Mouse (Mus musculus) olfactory bulb, adult 2 months (tissue): ENCODE results near the gene Nmrk1. TPM values are rescaled to one million over a fixed set of nuclear protein-coding genes. Genes with fewer than 3 reads are reported as not detected.
A peak's percentile ranks its signal among the peaks of the same experiment; 100 is the strongest.
"Not testable (repeated sequence)": the region's sequence is repeated elsewhere in the genome, so short reads cannot be mapped to it uniquely, and the experiment has no call there.

Source experiments
- H3K27ac ChIP-seq: fragments of 200-500 bp; 2 replicates; pipeline ENCODE4 v1.5.1; 2012; ENCODE audit warnings: low read depth, low read length; ENCODE audit not compliant: insufficient read depth
- H3K4me1 ChIP-seq: fragments of 200-500 bp; 2 replicates; pipeline ENCODE4 v1.6.1; 2012; ENCODE audit warnings: low read length; ENCODE audit not compliant: control insufficient read depth, insufficient read depth
- H3K4me3 ChIP-seq: fragments of 200-500 bp; 2 replicates; pipeline ENCODE4 v1.5.1; 2012; ENCODE audit warnings: mild to moderate bottlenecking, low read depth, low read length, moderate library complexity; ENCODE audit not compliant: insufficient read depth
- CTCF ChIP-seq: fragments of 200-500 bp; IDR thresholded peaks from 2 replicates; pipeline ENCODE4 v1.5.1; 2012; ENCODE audit warnings: low read depth, mild to moderate bottlenecking, low read length, moderate library complexity; ENCODE audit not compliant: insufficient read depth
- POLR2A ChIP-seq: fragments of 200-500 bp; IDR thresholded peaks from 2 replicates; pipeline ENCODE4 v1.6.1; 2012; ENCODE audit warnings: mild to moderate bottlenecking, low read depth, low read length, moderate library complexity; ENCODE audit not compliant: insufficient read depth
- WGBS: fragments of 180-500 bp; shearing (Covaris S2); methylation state at CpG from one replicate; pipeline ENCODE4 v1.1.7; 2018; 5-methylcytosine and 5-hydroxymethylcytosine counted together
- polyA plus RNA-seq: library from polyadenylated mRNA; stranded (reverse); fragments of >200 nt; gene quantifications from 2 replicates; pipeline ENCODE4 v1.2.4, GENCODE M21; 2012; ENCODE audit warnings: low replicate concordance; ENCODE audit not compliant: missing spikeins, insufficient read depth, insufficient read length

Gene Nmrk1
- polyA plus RNA-seq = not detected in 2 replicates

DNA sequence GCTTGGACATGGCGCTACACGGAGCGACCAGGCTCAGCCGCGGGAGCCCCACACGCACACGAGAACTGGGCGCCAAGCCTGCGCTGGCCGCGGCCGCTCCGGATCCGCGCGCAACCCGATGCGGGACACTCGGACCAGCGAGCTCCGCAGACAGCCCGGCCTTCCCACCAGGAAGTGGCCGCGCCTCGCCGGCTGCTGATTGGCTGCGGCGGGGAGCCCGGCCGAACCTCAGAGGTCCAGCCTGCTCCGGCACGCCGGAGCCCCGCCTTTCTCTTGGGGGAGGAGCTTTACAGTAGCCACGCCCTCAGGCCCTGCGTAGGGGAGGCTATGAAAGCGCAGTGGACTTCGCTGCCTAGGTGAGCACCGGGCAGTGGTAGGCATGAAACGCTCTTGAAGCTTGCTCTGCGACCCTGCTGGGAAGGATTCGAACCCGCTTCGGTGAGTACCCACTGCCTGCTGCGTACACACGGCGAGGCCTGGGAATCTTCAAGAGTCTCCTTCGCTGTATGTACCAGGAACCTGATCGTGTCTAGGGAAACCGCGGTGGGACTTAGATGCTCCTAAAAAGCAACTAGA lies at the start of gene Nmrk1, which contains the start of gene Ostf1:
TSS of gene Nmrk1 (plus strand) at position 307 of the 576 bp plus-strand sequence.
TSS of gene Ostf1 (minus strand) at position 180 of the 576 bp plus-strand sequence.
- Histone ChIP-seq H3K4me3 (peak within 1 kb of the TSS; percentile 64), H3K4me1 (no peaks in the 10 kb centered on the region; the same call in 1 of the 2 replicates), H3K27ac (no peak within 1 kb of the TSS)
- TF ChIP-seq CTCF (no peak), POLR2A (no peak; the same call in 1 of the 2 replicates)
- WGBS = under 1% methylated on average over 51 of the region's 51 CpGs

DNA sequence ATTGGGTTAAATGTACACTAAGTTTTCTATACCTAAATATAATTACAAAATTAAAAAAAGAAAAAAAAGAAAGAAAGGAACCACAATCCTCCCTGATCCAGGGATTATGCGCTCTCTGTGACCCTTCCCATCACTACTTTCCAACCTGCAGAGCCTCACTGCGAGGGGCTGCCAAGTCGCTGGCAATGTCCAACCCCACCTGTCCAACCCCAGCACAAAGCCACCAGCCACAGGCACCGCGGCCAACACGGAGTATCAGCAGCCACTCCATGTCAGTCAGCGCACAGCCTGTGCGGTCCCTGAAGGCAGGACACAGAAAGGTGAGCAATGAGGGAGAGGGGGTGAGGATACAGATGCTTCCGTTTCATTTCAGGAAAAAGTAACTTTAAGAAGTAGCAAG lies 49.5 kb upstream of the Nmrk1 start:
- Histone ChIP-seq H3K4me1 (no peaks in the 10 kb centered on the region), H3K27ac (no peak overlapping the region), H3K4me3 (no peak overlapping the region)
- TF ChIP-seq CTCF = no peak
- TF ChIP-seq POLR2A = no peak
- 98% methylated on average over 9 of the region's 9 CpGs for WGBS

DNA sequence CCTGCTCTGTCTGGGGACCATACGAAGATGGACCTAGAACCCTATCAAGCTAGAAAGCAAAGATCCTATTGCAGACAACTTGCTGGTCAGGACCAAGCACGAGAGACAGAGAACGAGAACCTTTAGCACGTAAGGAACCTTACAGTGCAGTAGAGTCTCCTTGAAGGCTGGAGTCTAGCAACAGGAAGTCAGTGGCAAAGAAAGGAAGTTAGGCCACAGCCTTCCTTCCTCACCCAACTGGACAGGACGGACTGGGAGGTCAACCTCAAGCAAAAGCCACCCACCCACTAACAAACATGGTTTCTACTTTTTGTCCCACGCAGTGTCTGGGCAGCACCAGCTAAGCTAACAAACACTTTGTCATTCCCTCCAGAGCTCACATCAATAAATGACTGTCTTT lies 48.9 kb upstream of the Nmrk1 start:
- H3K4me3 ChIP-seq = no peak overlapping the region
- TF ChIP-seq CTCF (no peak), POLR2A (no peak)
- H3K4me1 ChIP-seq = no peaks in the 10 kb centered on the region
- WGBS = 91% methylated on average over 6 of the region's 6 CpGs
- no peak overlapping the region for H3K27ac ChIP-seq

DNA sequence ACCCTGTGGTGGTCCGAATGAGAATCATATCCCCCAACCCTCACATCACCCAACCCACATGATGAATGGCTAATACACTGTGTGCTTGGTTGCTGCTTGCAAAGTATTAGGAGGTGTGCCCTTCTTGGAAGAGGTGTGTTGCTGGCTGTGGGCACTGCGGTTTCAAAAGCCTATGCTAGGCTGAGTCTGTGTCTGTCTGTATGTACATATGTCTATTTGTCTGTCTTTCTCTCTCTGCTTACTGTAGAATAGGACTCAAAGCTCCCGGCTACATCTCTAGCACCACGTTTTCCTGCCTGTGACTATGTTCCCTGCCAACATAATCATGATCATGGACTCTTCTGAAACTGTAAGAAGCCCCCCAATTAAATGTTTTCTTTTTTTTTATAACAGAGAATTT lies 48.0 kb upstream of the Nmrk1 start:
- no peak overlapping the region for H3K4me3 ChIP-seq
- no peaks in the 10 kb centered on the region for H3K4me1 ChIP-seq
- 94% methylated on average over 4 of the region's 4 CpGs for WGBS
- H3K27ac ChIP-seq = no peak overlapping the region
- TF ChIP-seq POLR2A = no peak
- TF ChIP-seq CTCF = no peak

DNA sequence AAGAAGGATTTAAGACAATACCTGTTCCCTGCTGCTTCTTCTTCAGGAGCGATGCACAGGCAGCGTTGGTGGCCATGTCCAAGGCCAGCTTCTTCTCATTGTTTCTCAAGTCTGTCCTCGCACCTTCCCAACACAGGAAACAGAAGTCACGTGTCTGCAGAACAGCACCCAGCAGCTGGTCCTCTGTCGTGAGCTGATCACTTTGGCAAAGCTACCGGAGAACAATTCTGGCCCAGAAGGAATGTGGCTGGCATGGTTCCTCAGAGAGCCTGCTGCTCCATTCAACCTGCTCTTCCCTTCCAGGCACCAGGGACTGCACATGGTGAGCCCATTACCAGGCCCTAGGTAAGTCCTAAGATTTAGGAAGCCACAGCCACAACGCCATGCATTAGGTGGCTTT lies 47.1 kb upstream of the Nmrk1 start:
- WGBS = 88% methylated on average over 7 of the region's 7 CpGs
- no peaks in the 10 kb centered on the region for H3K4me1 ChIP-seq

DNA sequence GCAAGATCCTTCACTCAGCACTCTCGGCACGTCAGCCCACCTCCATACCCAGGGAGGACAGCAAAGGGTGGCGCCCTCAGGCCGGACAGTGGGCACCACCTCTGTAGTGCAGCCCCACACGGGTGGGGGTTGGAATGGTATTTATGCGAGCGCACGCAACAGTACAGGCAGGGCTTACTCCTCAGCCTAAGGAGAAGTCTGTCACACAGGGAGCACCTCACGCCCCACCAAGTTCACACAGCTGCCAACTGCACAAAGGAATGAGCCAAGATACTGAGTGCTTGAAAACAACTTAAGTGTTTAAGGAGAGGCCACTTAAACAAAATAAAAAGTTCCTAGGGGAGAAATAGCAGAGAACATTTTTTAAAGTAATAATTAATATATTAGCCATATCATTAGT lies 44.6 kb upstream of the Nmrk1 start:
- WGBS = 92% methylated on average over 9 of the region's 9 CpGs
- H3K4me1 ChIP-seq = peaks cover 8% of the 10 kb centered on the region
- TF ChIP-seq POLR2A (no peak), CTCF (no peak)
- no peak overlapping the region for H3K4me3 ChIP-seq
- H3K27ac ChIP-seq = no peak overlapping the region

More for the DNA sequence above, 47.1 kb upstream of the Nmrk1 start:
- Histone ChIP-seq H3K4me3 (no peak overlapping the region), H3K27ac (no peak overlapping the region)
- TF ChIP-seq POLR2A = no peak
- TF ChIP-seq CTCF = no peak

DNA sequence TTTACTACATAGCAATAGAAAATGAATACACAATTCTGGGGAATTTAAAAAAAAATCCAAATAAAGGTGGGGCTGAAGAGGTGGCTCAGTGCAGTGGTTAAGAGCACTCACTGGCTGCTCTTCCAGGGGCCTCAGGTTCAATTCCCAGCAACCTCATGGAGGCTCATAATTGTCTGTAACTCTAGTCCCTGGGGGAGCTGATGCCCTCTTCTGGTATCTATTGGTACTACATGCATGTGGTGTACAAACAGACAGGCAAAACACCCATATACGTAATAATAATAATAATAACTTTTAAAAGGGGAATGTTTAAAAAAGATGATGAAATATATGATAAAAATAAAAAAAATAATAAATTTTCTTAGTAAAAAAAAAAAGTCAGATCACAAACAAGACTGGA lies 43.5 kb upstream of the Nmrk1 start:
- 100% methylated on average over 1 of the region's 1 CpGs for WGBS
- Histone ChIP-seq H3K4me3 (no peak overlapping the region), H3K27ac (no peak overlapping the region), H3K4me1 (peaks cover 8% of the 10 kb centered on the region)
- TF ChIP-seq POLR2A (no peak), CTCF (no peak)

DNA sequence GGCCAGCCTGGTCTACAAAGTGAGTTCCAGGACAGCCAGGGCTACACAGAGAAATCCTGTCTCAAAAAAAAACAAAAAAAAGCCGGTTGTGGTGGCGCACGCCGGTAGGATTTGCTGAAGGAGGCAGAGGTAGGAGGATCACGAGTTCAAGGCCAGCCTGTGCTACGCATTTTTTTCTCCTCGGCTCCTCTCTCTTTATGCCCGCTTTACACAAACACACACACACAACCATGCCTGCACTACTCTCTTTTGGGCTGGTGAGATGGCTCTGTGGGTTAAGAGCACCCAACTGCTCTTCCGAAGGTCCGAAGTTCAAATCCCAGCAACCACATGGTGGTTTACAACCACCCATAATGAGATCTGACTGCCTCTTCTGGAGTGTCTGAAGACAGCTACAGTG lies 42.9 kb upstream of the Nmrk1 start:
- WGBS = 98% methylated on average over 10 of the region's 10 CpGs
- not testable (repeated sequence) for H3K27ac ChIP-seq, H3K4me1 ChIP-seq, H3K4me3 ChIP-seq

DNA sequence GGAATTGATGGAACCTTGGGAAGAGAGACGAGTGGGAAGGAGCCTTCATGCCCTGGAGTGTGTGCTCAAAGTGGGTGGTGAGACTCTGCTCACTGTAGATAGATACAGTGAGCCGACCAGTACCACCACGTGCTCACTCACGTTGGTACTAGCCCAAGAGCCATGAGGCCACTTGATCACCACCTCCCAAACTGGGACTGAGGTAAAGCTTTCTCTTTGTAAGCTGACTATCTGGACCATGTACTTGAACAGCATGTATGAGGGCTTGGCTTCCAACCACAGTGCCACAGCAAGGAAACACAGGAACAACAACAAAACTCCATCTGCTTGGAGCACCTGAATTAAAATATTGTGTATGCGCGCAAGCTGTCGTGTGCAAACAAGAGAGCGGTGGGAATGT lies 42.5 kb upstream of the Nmrk1 start:
- Histone ChIP-seq H3K4me3 (no peak overlapping the region), H3K4me1 (peaks cover 8% of the 10 kb centered on the region), H3K27ac (no peak overlapping the region)
- 94% methylated on average over 8 of the region's 8 CpGs for WGBS
- TF ChIP-seq POLR2A (no peak), CTCF (no peak)

DNA sequence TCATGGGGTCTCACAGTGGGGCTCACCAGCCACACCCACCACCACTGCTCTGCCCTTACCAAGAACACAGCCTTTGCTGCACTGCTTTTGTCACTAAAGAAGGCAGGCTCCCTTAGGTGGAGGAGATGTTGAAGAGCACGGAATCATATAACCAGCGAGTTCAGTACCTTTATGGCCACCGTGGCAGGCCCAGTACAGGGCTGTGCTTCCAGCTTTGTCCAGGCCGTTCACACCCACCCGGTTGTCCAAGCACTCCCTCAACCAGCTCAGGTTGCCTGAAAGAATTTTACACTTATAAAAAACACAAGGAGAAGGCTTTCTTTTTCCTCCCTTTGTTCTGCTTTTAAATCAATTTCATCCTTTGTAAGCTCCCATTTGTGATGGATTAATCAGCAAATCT lies 41.5 kb upstream of the Nmrk1 start:
- no peak overlapping the region for H3K4me3 ChIP-seq
- H3K4me1 ChIP-seq = peaks cover 8% of the 10 kb centered on the region
- TF ChIP-seq CTCF (no peak), POLR2A (no peak)
- H3K27ac ChIP-seq = no peak overlapping the region
- WGBS = 75% methylated on average over 5 of the region's 5 CpGs
